Mouse (Mus musculus) heart, adult 8-10 months (tissue): ENCODE data around the gene Slc16a1. TPM values are rescaled to one million over a fixed set of nuclear protein-coding genes. Genes with fewer than 3 reads are reported as not detected.
"Not testable (repeated sequence)": the region's sequence is repeated elsewhere in the genome, so short reads cannot be mapped to it uniquely, and the experiment has no call there.

Experiments used
- DNase-seq: peaks from one replicate; pipeline ENCODE4 v3.0.0; 2022; ENCODE audit warnings: low spot score
- total RNA-seq, 4 experiments: library from RNA; stranded (reverse); gene quantifications; 2 replicates each; pipeline ENCODE4 v1.2.4; 2022

The Slc16a1 gene
- total RNA-seq, 4 experiments from 2014 or later = 150 to 176 (median 163) TPM

- DNase-seq = no peak
Measured at GRCm38 (mm10) chr3:104673642-104674328, 35.3 kb downstream of the Slc16a1 start.

DNA sequence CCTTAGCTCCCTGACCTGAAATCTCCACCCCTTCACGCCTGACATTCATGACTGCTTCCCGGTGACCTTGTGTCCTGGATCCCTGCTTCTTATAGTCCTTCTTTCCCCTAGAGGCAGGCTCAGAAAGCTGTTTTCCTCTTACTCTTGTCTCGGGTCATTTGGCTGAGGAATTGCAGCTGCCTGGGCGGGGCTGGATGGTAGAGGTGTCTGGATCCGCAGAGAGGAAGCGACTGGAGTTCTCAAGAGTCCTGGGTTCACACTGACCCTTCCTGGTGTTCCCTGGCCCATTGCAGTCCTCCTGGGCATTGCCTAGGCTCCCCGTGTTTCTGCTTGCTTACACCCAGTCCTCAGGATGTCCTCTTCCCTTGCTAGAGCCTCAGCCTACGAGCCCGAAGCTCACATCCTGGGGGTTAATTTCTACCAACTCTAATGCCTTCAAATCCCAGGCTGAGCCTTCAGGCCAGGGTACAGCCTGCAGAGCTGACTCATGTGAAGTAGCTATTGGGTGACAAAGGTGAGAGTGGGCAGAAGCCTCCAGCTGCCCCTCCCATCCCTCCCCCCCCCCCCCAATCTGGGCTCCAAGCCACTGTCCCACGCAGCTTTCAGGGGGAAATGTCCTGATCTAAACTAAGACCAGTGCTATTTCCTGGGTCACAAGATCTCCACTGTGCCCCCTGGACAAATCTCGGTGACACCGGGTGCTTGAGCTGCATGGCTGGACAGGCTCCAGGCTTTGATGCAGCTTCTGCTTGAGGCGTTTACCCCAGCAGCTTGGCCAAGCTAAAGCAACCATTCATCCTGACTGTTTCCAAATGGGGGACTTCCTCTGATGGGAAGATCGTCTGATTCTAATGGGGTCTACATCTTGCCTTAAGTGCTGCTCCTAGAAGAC is 36.1 kb downstream of the Slc16a1 start:
- peak; percentile 70 for DNase-seq

DNA sequence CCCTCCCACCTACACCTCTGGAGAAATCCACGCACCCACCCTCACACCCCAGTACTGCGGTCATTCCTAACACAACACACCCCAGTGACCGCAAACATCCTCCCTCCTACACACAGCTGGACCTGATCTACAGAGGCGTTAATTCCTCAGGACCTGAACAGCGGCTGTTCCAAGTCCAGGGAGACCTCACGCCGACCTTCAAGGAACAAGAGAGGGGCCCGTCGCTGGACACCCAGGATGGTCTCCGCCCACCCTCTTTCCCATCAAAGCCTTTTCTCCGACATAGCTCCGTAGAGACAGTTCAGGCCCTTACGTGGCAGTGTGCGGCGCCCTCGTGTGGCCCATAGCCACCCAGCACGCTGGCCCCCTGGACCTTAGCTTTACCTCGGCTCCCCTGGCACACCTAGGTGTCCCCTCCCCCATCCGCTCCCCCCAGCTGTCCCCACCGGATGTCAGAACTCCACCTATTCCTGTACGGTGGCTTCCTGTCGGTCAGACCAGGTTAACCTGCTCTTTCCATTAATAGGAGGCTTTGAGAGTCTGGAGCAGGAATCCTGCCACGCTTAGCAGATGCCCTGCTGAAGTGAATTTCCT is 36.9 kb downstream of the Slc16a1 start:
- peak; percentile 77 for DNase-seq

GRCm38 (mm10) chr3:104677781-104678180 is 39.3 kb downstream of the Slc16a1 start:
- no peak for DNase-seq

GRCm38 (mm10) chr3:104678826-104679225 is 40.4 kb downstream of the Slc16a1 start:
- DNase-seq = no peak

- peak; percentile 63 for DNase-seq
Measured at GRCm38 (mm10) chr3:104682671-104683504, 44.4 kb downstream of the Slc16a1 start.

DNA sequence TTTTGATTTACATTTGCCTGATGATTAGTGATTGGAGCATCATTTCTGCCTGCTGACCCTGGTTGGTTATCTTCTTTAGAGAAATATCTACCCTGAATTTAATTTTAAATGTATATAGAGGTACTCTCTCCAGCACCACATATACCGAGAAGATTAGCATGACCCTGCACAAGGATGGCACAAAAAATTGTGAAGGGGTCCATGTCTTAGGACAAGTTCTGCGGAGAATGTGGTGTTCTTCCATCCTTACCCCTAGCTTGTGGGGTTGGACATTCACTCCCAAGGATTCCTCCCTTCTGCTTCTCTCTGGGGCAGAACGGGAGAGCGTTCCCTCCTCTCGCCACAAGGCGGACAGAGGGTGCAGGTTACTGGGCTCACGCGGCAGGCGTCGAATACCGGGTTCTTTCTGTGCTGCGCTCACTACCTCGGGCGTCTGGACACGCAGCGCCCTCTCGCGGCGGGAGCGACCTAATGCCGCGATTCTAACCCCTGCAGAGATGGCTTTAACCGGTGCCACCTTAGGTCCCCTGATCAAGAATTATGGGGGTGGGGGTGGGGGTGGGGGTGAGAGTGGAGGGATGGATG is 62.4 kb downstream of the Slc16a1 start:
- peak; percentile 25 for DNase-seq

GRCm38 (mm10) chr3:104701761-104702160 is 63.3 kb downstream of the Slc16a1 start:
- DNase-seq = no peak

DNA sequence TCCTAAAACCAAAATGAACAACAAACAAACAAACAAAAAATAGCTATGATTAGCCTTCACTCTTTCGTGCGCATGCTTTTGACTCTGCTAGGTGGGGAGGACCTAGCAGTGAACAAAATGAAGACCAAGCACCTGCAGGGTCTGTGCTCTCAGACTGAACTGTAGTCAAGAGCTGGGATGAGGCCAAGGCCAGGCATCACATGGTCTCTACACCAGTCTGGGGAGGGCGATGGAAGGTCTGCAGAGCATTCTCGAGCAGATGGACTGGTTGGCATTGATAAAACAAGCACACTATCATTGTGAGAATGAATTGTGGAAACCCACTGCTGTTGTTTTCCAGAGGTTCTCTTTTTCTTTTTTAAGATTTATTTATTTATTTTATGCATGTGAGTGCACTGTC is 65.5 kb downstream of the Slc16a1 start:
- no peak for DNase-seq

GRCm38 (mm10) chr3:104706446-104706845 is 68.0 kb downstream of the Slc16a1 start:
- no peak for DNase-seq

- DNase-seq = not testable (repeated sequence)
Measured at GRCm38 (mm10) chr3:104706951-104707771, 68.7 kb downstream of the Slc16a1 start.

- not testable (repeated sequence) for DNase-seq
Measured at GRCm38 (mm10) chr3:104707772-104708144, 69.3 kb downstream of the Slc16a1 start.

Other genes with a start within 250 kb of the Slc16a1 start
- gene Lrig2, start 126.8 kb upstream of the Slc16a1 start, total RNA-seq = 10 to 100 TPM in 1 of 4 experiments, 1 to 10 TPM in 3; 8.8 to 11.3 (median 9.4) TPM
- 10 to 100 TPM; 20.1 to 28.4 (median 25.3) TPM for gene Ppm1j, start 142.4 kb downstream of the Slc16a1 start, total RNA-seq
- 1 to 10 TPM in 3 of 4 experiments, under 1 TPM in 1; 0.72 to 2.1 (median 1.2) TPM for gene Fam19a3, start 143.2 kb downstream of the Slc16a1 start, total RNA-seq
- 10 to 100 TPM; 64.8 to 83.5 (median 79.3) TPM for gene Rhoc, start 149.7 kb downstream of the Slc16a1 start, total RNA-seq
- 10 to 100 TPM in 1 of 4 experiments, 1 to 10 TPM in 3; 3.6 to 10.0 (median 6.6) TPM for gene Mov10, start 179.9 kb downstream of the Slc16a1 start, total RNA-seq
- gene St7l, start 225.3 kb downstream of the Slc16a1 start, total RNA-seq = 10 to 100 TPM; 16.8 to 20.1 (median 17.3) TPM
- 10 to 100 TPM; 24.7 to 32.7 (median 29.6) TPM for gene Capza1, start 225.8 kb downstream of the Slc16a1 start, total RNA-seq